Mouse (Mus musculus): Measurements from ENCODE around the gene Prkca. TPM values are rescaled to one million over a fixed set of nuclear protein-coding genes. Genes with fewer than 3 reads are reported as not detected.

Prkca gene
- total RNA-seq, 2 experiments from 2014 or later, result 186 to 189 TPM

GRCm38 (mm10) chr11:108023188-108023587, 320.5 kb downstream of the Prkca start:
- peak overlapping the region; percentile 18 for H3K4me3 ChIP-seq
- DNase-seq (ENCODE audit: extremely low spot score in 1 of 2, low spot score in 2 of 2), result peak; percentile 68 to 69
- intact Hi-C loops (cut with DNase I), result no loop called here
- H3K27ac ChIP-seq, result peak overlapping the region; percentile 37
- TF ChIP-seq CTCF (IDR thresholded peaks at IDR 0.05), result no peak

- peak in 1 of 2 experiments; percentile 29 for DNase-seq (ENCODE audit: extremely low spot score in 1 of 2, low spot score in 2 of 2)
- no peak overlapping the region for H3K4me3 ChIP-seq
- H3K27ac ChIP-seq, result peak overlapping the region; percentile 54; the same call in 1 of the 2 replicates
- intact Hi-C loops (cut with DNase I), result no loop called here
- no peak for TF ChIP-seq CTCF (IDR thresholded peaks at IDR 0.05)
Measured at GRCm38 (mm10) chr11:108020889-108021288, 322.8 kb downstream of the Prkca start.

GRCm38 (mm10) chr11:108015284-108015683, 328.4 kb downstream of the Prkca start:
- no peak for TF ChIP-seq CTCF (IDR thresholded peaks at IDR 0.05)

GRCm38 (mm10) chr11:108013390-108013789, 330.3 kb downstream of the Prkca start:
- intact Hi-C loops (cut with DNase I), result loop anchor here (5.0 kb wide), 1 partner anchor 404 kb away; no protein-coding TSS in a partner anchor
- Histone ChIP-seq H3K27ac (no peak overlapping the region), H3K4me3 (no peak overlapping the region)
- DNase-seq (ENCODE audit: extremely low spot score in 1 of 2, low spot score in 2 of 2), result no peak
- no peak for TF ChIP-seq CTCF (IDR thresholded peaks at IDR 0.05)

More at GRCm38 (mm10) chr11:108015284-108015683, 328.4 kb downstream of the Prkca start:
- intact Hi-C loops (cut with DNase I), result no loop called here
- no peak overlapping the region for H3K4me3 ChIP-seq
- DNase-seq (ENCODE audit: extremely low spot score in 1 of 2, low spot score in 2 of 2), result no peak
- no peak overlapping the region for H3K27ac ChIP-seq

GRCm38 (mm10) chr11:108010465-108010864, 333.3 kb downstream of the Prkca start:
- DNase-seq (ENCODE audit: extremely low spot score in 1 of 2, low spot score in 2 of 2), result no peak
- intact Hi-C loops (cut with DNase I), result loop anchor here (1.0 to 5.0 kb wide), 2 partner anchors 368 to 407 kb away; no protein-coding TSS in a partner anchor
- H3K27ac ChIP-seq, result no peak overlapping the region
- no peak overlapping the region for H3K4me3 ChIP-seq
- peak; percentile 67 for TF ChIP-seq CTCF (IDR thresholded peaks at IDR 0.05)

- TF ChIP-seq CTCF (IDR thresholded peaks at IDR 0.05), result no peak
- DNase-seq (ENCODE audit: extremely low spot score in 1 of 2, low spot score in 2 of 2), result no peak
- intact Hi-C loops (cut with DNase I), result no loop called here
- Histone ChIP-seq H3K27ac (no peak overlapping the region), H3K4me3 (no peak overlapping the region)
Measured at GRCm38 (mm10) chr11:107998891-107999290, 344.8 kb downstream of the Prkca start.

- peak in 1 of 2 experiments; percentile 45 for DNase-seq (ENCODE audit: extremely low spot score in 1 of 2, low spot score in 2 of 2)
- intact Hi-C loops (cut with DNase I), result no loop called here
- peak overlapping the region; percentile 41; the same call in 1 of the 2 replicates for H3K27ac ChIP-seq
Measured at GRCm38 (mm10) chr11:107996896-107997670, 346.6 kb downstream of the Prkca start.

GRCm38 (mm10) chr11:107994487-107994886, 349.2 kb downstream of the Prkca start:
- DNase-seq (ENCODE audit: extremely low spot score in 1 of 2, low spot score in 2 of 2), result peak; percentile 34 to 42
- intact Hi-C loops (cut with DNase I), result loop anchor here (2.0 kb wide), 1 partner anchor 130 kb away; no protein-coding TSS in a partner anchor
- Histone ChIP-seq H3K27ac (no peak overlapping the region), H3K4me3 (no peak overlapping the region)
- TF ChIP-seq CTCF (IDR thresholded peaks at IDR 0.05), result peak; percentile 78

More at GRCm38 (mm10) chr11:107996896-107997670, 346.6 kb downstream of the Prkca start:
- no peak for TF ChIP-seq CTCF (IDR thresholded peaks at IDR 0.05)
- no peak overlapping the region for H3K4me3 ChIP-seq

GRCm38 (mm10) chr11:107993792-107994191, 349.9 kb downstream of the Prkca start:
- no peak overlapping the region for H3K4me3 ChIP-seq
- TF ChIP-seq CTCF (IDR thresholded peaks at IDR 0.05), result no peak
- intact Hi-C loops (cut with DNase I), result loop anchor here (2.0 kb wide), 1 partner anchor 129 kb away; no protein-coding TSS in a partner anchor
- H3K27ac ChIP-seq, result no peak overlapping the region
- no peak for DNase-seq (ENCODE audit: extremely low spot score in 1 of 2, low spot score in 2 of 2)

GRCm38 (mm10) chr11:107992500-107992899, 351.2 kb downstream of the Prkca start:
- no peak overlapping the region for H3K27ac ChIP-seq
- no peak for TF ChIP-seq CTCF (IDR thresholded peaks at IDR 0.05)
- intact Hi-C loops (cut with DNase I), result no loop called here
- no peak overlapping the region for H3K4me3 ChIP-seq
- no peak for DNase-seq (ENCODE audit: extremely low spot score in 1 of 2, low spot score in 2 of 2)

GRCm38 (mm10) chr11:107991990-107992389, 351.7 kb downstream of the Prkca start:
- no peak for DNase-seq (ENCODE audit: extremely low spot score in 1 of 2, low spot score in 2 of 2)
- TF ChIP-seq CTCF (IDR thresholded peaks at IDR 0.05), result no peak
- Histone ChIP-seq H3K4me3 (no peak overlapping the region), H3K27ac (no peak overlapping the region)
- intact Hi-C loops (cut with DNase I), result no loop called here

- no peak for DNase-seq (ENCODE audit: extremely low spot score in 1 of 2, low spot score in 2 of 2)
- H3K4me3 ChIP-seq, result no peak overlapping the region
- intact Hi-C loops (cut with DNase I), result loop anchor here (10.0 kb wide), 1 partner anchor 474 kb away; no protein-coding TSS in a partner anchor
Measured at GRCm38 (mm10) chr11:107989241-107989640, 354.5 kb downstream of the Prkca start.

More at GRCm38 (mm10) chr11:107989241-107989640, 354.5 kb downstream of the Prkca start:
- H3K27ac ChIP-seq, result no peak overlapping the region
- TF ChIP-seq CTCF (IDR thresholded peaks at IDR 0.05), result no peak
